Mouse (Mus musculus) intestine, embryonic 14.5 days (tissue): ENCODE data around the gene Slit3. TPM values are rescaled to one million over a fixed set of nuclear protein-coding genes. Genes with fewer than 3 reads are reported as not detected.

Experiments
- ATAC-seq: fragments of 200-750 bp; cut with Nextera tagmentation; replicated peaks from 2 replicates; pipeline ENCODE4 v1.8.0; 2017; ENCODE audit warnings: low read depth, moderate number of reproducible peaks, moderate TSS enrichment, moderate library complexity; ENCODE audit not compliant: low FRiP score, low TSS enrichment
- DNase-seq: peaks from one replicate; pipeline ENCODE4 v3.0.0-alpha.2; 2018; ENCODE audit warnings: low spot score
- H3K27ac ChIP-seq: fragments of 300-500 bp; sonication (generic); 2 replicates; pipeline ENCODE4 v1.5.1; 2014; ENCODE audit warnings: low read depth, mild to moderate bottlenecking, control low read depth
- H3K27me3 ChIP-seq: fragments of 300-500 bp; sonication (generic); replicated peaks from 2 replicates; pipeline ENCODE4 v1.6.1; 2014; ENCODE audit warnings: low read length, control low read depth; ENCODE audit not compliant: control insufficient read depth, insufficient read depth
- H3K36me3 ChIP-seq: fragments of 300-500 bp; sonication (generic); 2 replicates; pipeline ENCODE4 v1.6.1; 2014; ENCODE audit warnings: low read length, control low read depth; ENCODE audit not compliant: control insufficient read depth, insufficient read depth
- H3K4me1 ChIP-seq: fragments of 300-500 bp; sonication (generic); replicated peaks from 2 replicates; pipeline ENCODE4 v1.6.1; 2014; ENCODE audit warnings: low read length, control low read depth, mixed read lengths; ENCODE audit not compliant: control insufficient read depth, insufficient read depth
- H3K4me2 ChIP-seq: fragments of 300-500 bp; sonication (generic); 2 replicates; pipeline ENCODE4 v1.6.1; 2014; ENCODE audit warnings: low read length
- H3K4me3 ChIP-seq: fragments of 300-500 bp; sonication (generic); 2 replicates; pipeline ENCODE4 v1.5.1; 2014; ENCODE audit warnings: low read depth, low read length, control low read depth, mixed read lengths
- H3K9ac ChIP-seq: fragments of 300-500 bp; sonication (generic); 2 replicates; pipeline ENCODE4 v1.6.1; 2014; ENCODE audit warnings: mild to moderate bottlenecking, low read length
- H3K9me3 ChIP-seq: fragments of 300-500 bp; sonication (generic); 2 replicates; pipeline ENCODE4 v1.6.1; 2016; ENCODE audit warnings: low read length, control low read depth; ENCODE audit not compliant: control insufficient read depth
- WGBS: fragments of 180-500 bp; shearing (Covaris S2); extraction: QIAGEN DNeasy Blood & Tissue Kit; methylation state at CpG from one replicate; pipeline ENCODE4 v1.1.7; 2014; 5-methylcytosine and 5-hydroxymethylcytosine counted together
- polyA plus RNA-seq: library from polyadenylated mRNA; unstranded; fragments of >200 nt; fragmentation: Nextera tagmentation; extraction: Ambion mirVana; gene quantifications from 2 replicates; pipeline ENCODE4 v1.2.1, GENCODE M21; 2014

Gene Slit3
- polyA plus RNA-seq, 1 experiment from 2014 or later, result 27.6 TPM

DNA sequence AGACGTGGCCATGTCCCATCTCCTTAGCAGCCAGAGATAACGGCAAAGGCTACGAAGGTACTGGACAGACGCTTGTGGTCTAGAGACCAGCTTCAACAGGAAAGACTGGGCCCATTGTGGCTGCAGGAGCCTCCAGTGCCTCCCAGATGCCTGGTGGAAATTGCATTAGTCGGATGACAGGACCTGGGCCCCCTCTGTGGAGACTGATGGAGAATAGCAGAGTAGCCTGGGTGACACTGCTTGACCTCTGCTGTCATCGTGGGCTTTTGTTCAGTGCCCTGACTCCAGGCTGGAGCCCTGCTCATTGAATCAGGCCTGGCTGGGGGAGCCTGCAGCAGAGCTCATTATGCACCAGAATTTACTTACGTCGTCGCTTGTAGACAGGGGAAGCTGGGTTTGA is 384.8 kb downstream of the Slit3 start:
- ATAC-seq (peak; percentile 33; the same call in 1 of the 2 replicates), DNase-seq (no peak)
- no peaks in the 10 kb centered on the region for H3K9me3 ChIP-seq
- WGBS, result 50% methylated on average over 9 of the region's 9 CpGs
- peaks cover 4% of the 10 kb centered on the region; the same call in 1 of the 2 replicates for H3K4me1 ChIP-seq
- H3K27ac ChIP-seq, result no peak overlapping the region
- H3K9ac ChIP-seq, result no peak overlapping the region
- H3K4me2 ChIP-seq, result no peak overlapping the region
- no peaks in the 10 kb centered on the region for H3K36me3 ChIP-seq
- H3K4me3 ChIP-seq, result no peak overlapping the region
- no peaks in the 10 kb centered on the region for H3K27me3 ChIP-seq

DNA sequence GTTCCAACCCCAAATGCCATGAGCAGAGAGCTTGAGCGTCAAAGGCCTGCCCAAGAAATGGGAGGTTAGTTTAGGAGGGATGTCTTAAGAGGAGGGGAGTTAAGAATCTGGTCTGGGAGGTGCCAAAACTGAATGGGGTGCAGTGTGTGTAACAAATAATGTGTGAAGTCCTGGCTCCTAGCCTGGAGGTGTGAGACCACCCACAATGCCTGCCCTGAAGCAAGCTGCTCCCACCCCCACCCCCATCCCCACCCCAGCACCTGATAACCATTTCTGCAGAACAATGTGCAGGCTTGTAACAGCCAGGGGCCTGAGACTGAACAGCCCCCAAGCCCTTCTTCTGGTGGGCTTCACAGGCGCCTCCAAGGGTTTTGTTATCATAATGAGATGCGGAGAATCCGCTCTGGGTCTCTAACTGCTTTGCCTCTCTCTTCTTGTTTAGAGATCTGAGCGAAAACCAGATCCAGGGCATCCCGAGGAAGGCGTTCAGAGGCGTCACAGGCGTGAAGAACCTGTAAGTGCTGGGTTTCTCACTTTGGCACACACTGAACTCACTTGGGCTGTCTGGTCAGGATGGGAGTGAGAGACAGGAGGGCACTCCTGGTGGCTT is 386.9 kb downstream of the Slit3 start:
- no peak overlapping the region for H3K4me3 ChIP-seq
- no peaks in the 10 kb centered on the region for H3K36me3 ChIP-seq
- H3K4me2 ChIP-seq, result no peak overlapping the region
- no peak overlapping the region for H3K27ac ChIP-seq
- H3K4me1 ChIP-seq, result peaks cover 4% of the 10 kb centered on the region; the same call in 1 of the 2 replicates
- 40% methylated on average over 9 of the region's 9 CpGs for WGBS
- ATAC-seq (no peak), DNase-seq (no peak)
- H3K9ac ChIP-seq, result no peak overlapping the region
- no peaks in the 10 kb centered on the region for H3K9me3 ChIP-seq
- H3K27me3 ChIP-seq, result no peaks in the 10 kb centered on the region

DNA sequence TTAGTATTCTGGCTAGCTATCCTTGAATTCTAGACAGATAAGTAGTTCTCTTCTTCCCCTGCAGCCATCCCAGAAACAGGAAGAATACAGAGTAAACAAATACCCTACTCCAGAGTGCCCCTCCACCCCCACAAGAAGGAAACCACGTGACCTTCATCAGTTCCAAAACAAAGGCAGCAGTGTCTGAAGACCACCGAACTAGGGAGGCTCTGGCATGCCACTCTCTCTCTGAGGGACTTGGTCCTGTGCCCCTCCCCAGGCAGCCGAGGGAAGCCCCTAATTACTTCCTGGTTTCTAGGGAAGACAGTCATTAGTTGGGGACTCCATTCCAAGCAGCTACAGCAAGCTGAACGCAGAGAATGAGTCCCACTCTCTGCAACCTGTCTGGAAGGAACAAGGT is 391.7 kb downstream of the Slit3 start:
- no peak overlapping the region for H3K4me2 ChIP-seq
- H3K4me1 ChIP-seq, result 0 out of 2 replicates have a peak, but pooled peaks cover under 1% of the 10 kb centered on the region
- no peak overlapping the region for H3K4me3 ChIP-seq
- H3K36me3 ChIP-seq, result no peaks in the 10 kb centered on the region
- ATAC-seq (peak; percentile 38; the same call in 1 of the 2 replicates), DNase-seq (no peak)
- no peaks in the 10 kb centered on the region for H3K27me3 ChIP-seq
- no peaks in the 10 kb centered on the region for H3K9me3 ChIP-seq
- 11% methylated on average over 4 of the region's 4 CpGs for WGBS
- no peak overlapping the region for H3K27ac ChIP-seq
- H3K9ac ChIP-seq, result no peak overlapping the region

- Histone ChIP-seq H3K4me1 (no peaks in the 10 kb centered on the region), H3K9me3 (no peaks in the 10 kb centered on the region), H3K27me3 (no peaks in the 10 kb centered on the region), H3K4me3 (no peak overlapping the region), H3K27ac (no peak overlapping the region), H3K4me2 (no peak overlapping the region), H3K9ac (no peak overlapping the region), H3K36me3 (no peaks in the 10 kb centered on the region)
- no peak for DNase-seq
- 37% methylated on average over 6 of the region's 6 CpGs for WGBS
- ATAC-seq, result no peak
These were observed 392.3 kb downstream of the Slit3 start for GRCm38 (mm10) chr11:35513343-35513742.

DNA sequence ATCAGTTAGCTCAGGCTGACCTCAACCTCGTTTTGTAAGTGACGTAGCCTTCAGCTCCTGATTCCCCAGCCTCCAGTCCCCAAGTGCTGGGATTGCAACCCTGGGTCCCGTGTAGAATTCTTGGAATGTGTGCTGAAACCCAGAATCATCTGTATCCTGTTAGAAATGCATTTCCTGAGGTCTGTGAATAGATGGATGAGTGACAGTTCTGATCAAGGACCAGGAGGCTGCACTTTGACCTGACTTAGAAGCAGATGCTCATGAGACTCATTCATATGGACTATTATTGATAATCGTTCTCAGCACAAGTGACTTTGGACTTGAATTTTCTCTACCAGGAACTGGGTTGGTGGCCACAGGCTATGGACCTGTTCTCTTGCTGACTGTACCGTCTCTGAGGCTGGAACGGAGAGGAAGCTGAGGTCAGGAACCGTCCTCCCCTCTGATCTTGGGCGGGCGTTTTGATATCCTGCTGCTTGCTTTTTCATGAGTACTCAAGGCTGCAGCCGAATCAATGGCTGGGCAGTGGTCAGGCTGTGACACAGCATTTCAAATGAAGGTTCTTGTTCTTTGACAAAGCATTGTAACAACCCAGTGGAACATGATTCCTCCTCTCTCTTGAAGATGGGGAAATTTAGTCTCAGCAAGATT is 401.9 kb downstream of the Slit3 start:
- Histone ChIP-seq H3K9ac (no peak overlapping the region), H3K36me3 (no peaks in the 10 kb centered on the region), H3K27ac (no peak overlapping the region), H3K27me3 (no peaks in the 10 kb centered on the region), H3K4me3 (no peak overlapping the region), H3K4me1 (no peaks in the 10 kb centered on the region), H3K4me2 (no peak overlapping the region), H3K9me3 (no peaks in the 10 kb centered on the region)
- ATAC-seq (no peak), DNase-seq (no peak)
- 55% methylated on average over 10 of the region's 10 CpGs for WGBS

DNA sequence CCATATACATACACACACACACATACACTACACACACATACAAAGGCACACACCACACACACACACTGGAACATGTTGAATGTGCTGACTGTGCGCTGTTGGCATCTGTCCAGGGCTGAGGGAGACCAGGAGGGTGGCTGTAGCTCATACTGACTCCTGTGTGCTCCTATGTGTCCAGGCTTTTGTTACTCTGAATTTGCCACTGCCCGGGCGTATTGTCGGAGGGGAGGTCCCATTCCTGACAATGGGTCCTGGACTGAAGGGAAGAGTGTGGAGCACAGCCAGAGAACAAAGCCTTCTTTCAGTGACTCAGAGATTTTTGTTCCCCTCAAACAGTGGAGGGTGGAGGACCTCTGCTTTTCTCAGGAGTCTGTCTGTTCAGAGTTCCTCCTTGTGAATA is 402.7 kb downstream of the Slit3 start:
- H3K9me3 ChIP-seq, result no peaks in the 10 kb centered on the region
- peak; percentile 47; the same call in 1 of the 2 replicates for ATAC-seq
- no peak overlapping the region for H3K4me2 ChIP-seq
- H3K36me3 ChIP-seq, result no peaks in the 10 kb centered on the region
- no peak for DNase-seq
- H3K27ac ChIP-seq, result no peak overlapping the region
- WGBS, result 90% methylated on average over 4 of the region's 4 CpGs
- no peaks in the 10 kb centered on the region for H3K27me3 ChIP-seq
- H3K9ac ChIP-seq, result no peak overlapping the region
- H3K4me1 ChIP-seq, result no peaks in the 10 kb centered on the region
- H3K4me3 ChIP-seq, result no peak overlapping the region

DNA sequence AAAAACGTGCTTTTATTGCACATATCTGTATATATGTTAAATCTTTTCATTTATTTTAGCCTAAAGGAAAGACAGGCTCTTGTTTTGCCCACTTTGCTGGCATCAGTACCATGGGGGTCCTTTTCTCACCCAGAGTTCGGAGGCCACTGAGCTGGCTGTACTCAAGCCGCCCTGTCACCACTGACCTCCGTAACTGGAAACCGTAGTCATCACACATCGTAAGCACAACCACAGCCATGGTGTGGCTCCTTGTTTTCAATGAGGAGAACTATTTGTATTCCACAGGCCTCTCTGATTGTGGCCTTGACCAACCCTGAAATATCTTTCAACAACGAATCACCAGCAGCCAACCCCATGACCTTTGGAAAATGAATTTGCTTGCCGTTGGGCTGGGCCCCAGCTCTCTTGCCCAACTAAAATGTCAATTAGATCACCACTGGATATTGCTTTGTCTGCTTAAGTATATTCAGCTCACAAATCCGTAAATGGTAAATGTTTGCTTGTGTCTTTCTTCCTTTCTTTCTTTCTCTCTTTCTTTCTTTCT is 405.3 kb downstream of the Slit3 start:
- no peak overlapping the region for H3K9ac ChIP-seq
- H3K4me3 ChIP-seq, result no peak overlapping the region
- no peaks in the 10 kb centered on the region for H3K36me3 ChIP-seq
- no peak overlapping the region for H3K27ac ChIP-seq
- no peaks in the 10 kb centered on the region for H3K27me3 ChIP-seq
- no peak overlapping the region for H3K4me2 ChIP-seq
- ATAC-seq (no peak), DNase-seq (no peak)
- WGBS, result 72% methylated on average over 9 of the region's 9 CpGs
- H3K4me1 ChIP-seq, result no peaks in the 10 kb centered on the region
- H3K9me3 ChIP-seq, result no peaks in the 10 kb centered on the region

- no peak for DNase-seq
- H3K27ac ChIP-seq, result no peak overlapping the region
These were observed 406.9 kb downstream of the Slit3 start for GRCm38 (mm10) chr11:35527816-35528462.

More at GRCm38 (mm10) chr11:35527816-35528462, 406.9 kb downstream of the Slit3 start:
- ATAC-seq, result no peak
- H3K4me1 ChIP-seq, result no peaks in the 10 kb centered on the region
- no peaks in the 10 kb centered on the region for H3K36me3 ChIP-seq
- H3K4me2 ChIP-seq, result no peak overlapping the region
- H3K9me3 ChIP-seq, result no peaks in the 10 kb centered on the region
- no peak overlapping the region for H3K4me3 ChIP-seq
- H3K27me3 ChIP-seq, result no peaks in the 10 kb centered on the region
- 68% methylated on average over 7 of the region's 7 CpGs for WGBS
- H3K9ac ChIP-seq, result no peak overlapping the region
